Mouse (Mus musculus) cortical plate, adult 2 months (tissue): ENCODE results near the gene Gpc5.

ENCODE experiments used
- CTCF ChIP-seq: fragments of 200-500 bp; IDR thresholded peaks from 2 replicates; pipeline ENCODE4 v1.5.1; 2011; ENCODE audit warnings: mild to moderate bottlenecking, control low read depth, low read length; ENCODE audit not compliant: insufficient read depth; ENCODE audit errors: extremely low read depth
- POLR2A ChIP-seq: fragments of 200-500 bp; IDR thresholded peaks from 2 replicates; pipeline ENCODE4 v1.6.1; 2011; ENCODE audit warnings: mild to moderate bottlenecking, low read length, control low read depth; ENCODE audit not compliant: insufficient read depth; ENCODE audit errors: extremely low read depth

DNA sequence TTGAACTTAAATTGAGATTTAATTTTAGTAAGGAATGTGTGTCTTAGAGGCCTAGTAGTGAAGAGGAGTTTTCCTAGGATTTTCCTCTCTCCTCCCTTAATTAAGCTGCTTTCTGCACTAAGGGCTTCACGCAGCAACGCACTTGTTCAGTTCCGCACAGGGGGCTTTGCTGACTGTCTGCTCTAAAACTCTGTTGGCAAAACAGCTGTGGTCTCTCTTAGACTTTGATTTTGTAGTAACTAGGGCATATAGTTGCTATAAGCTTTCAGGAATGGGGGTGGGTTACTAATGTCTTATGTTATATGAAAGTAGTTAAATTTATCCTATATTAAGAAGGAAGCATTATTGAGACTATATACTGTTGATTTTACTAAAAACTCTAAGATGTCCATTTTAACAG, 46.3 kb upstream of the Gpc5 start:
- TF ChIP-seq POLR2A = no peak
- TF ChIP-seq CTCF = no peak
